Mouse (Mus musculus) CH12F3 (cell line): ENCODE data around the gene Ikbke.
"Not testable (repeated sequence)": the region's sequence is repeated elsewhere in the genome, so short reads cannot be mapped to it uniquely, and the experiment has no call there.

Experiments
- in situ Hi-C: fragments of 300-500 bp; cut with MboI; formaldehyde crosslinking; loops from 2 replicates; pipeline ENCODE4 v1.14.3; 2020; ENCODE audit warnings: low sequenced_read_pairs

The Ikbke gene

GRCm38 (mm10) chr1:131284616-131285015 lies 5.2 kb upstream of the Ikbke start:
- in situ Hi-C loops, result loop anchor here (10.0 kb wide), 1 partner anchor 270 kb away; no protein-coding TSS in a partner anchor

- in situ Hi-C loops, result loop anchor here (10.0 kb wide), 1 partner anchor 271 kb away; no protein-coding TSS in a partner anchor
Observed at GRCm38 (mm10) chr1:131284167-131284566, 4.8 kb upstream of the Ikbke start.

GRCm38 (mm10) chr1:131281731-131282130 lies 2.3 kb upstream of the Ikbke start:
- in situ Hi-C loops, result loop anchor here (10.0 kb wide), 1 partner anchor 273 kb away; no protein-coding TSS in a partner anchor

- in situ Hi-C loops, result loop anchor here (10.0 kb wide), 1 partner anchor 275 kb away; no protein-coding TSS in a partner anchor
Observed at GRCm38 (mm10) chr1:131280280-131280679, 874 bp upstream of the Ikbke start.

- in situ Hi-C loops, result no loop called here
Observed at GRCm38 (mm10) chr1:131278606-131279455, 575 bp downstream of the Ikbke start.

GRCm38 (mm10) chr1:131276831-131277230 lies 2.6 kb downstream of the Ikbke start:
- in situ Hi-C loops, result no loop called here

GRCm38 (mm10) chr1:131275577-131275976 lies 3.8 kb downstream of the Ikbke start:
- in situ Hi-C loops, result no loop called here

GRCm38 (mm10) chr1:131274725-131275539 lies 4.5 kb downstream of the Ikbke start:
- in situ Hi-C loops, result no loop called here

- in situ Hi-C loops, result no loop called here
Observed at GRCm38 (mm10) chr1:131269797-131270578, 9.4 kb downstream of the Ikbke start.

GRCm38 (mm10) chr1:131268776-131269175 lies 10.6 kb downstream of the Ikbke start:
- in situ Hi-C loops, result no loop called here

- in situ Hi-C loops, result no loop called here
Observed at GRCm38 (mm10) chr1:131263905-131264304, 15.5 kb downstream of the Ikbke start.

- in situ Hi-C loops, result no loop called here
Observed at GRCm38 (mm10) chr1:131260309-131260656, 19.1 kb downstream of the Ikbke start.

- in situ Hi-C loops, result loop anchor here (5.0 kb wide), 1 partner anchor 77 kb away; no protein-coding TSS in a partner anchor
Observed at GRCm38 (mm10) chr1:131259632-131260308, 19.6 kb downstream of the Ikbke start.

- in situ Hi-C loops, result loop anchor here (5.0 kb wide), 1 partner anchor 75 kb away; no protein-coding TSS in a partner anchor
Observed at GRCm38 (mm10) chr1:131257288-131257687, 22.1 kb downstream of the Ikbke start.

- in situ Hi-C loops, result not testable (repeated sequence)
Observed at GRCm38 (mm10) chr1:131252516-131253250, 26.7 kb downstream of the Ikbke start.

- in situ Hi-C loops, result no loop called here
Observed at GRCm38 (mm10) chr1:131246433-131247395, 32.7 kb downstream of the Ikbke start.

GRCm38 (mm10) chr1:131245926-131246325 lies 33.5 kb downstream of the Ikbke start:
- in situ Hi-C loops, result no loop called here
